Mouse (Mus musculus) lung, postnatal 0 days (tissue): ENCODE results near the gene Ppp1r26.

Source experiments
- CTCF ChIP-seq: IDR thresholded peaks from 2 replicates; pipeline ENCODE4 v1.5.1; 2016; ENCODE audit warnings: antibody characterized with exemption, mild to moderate bottlenecking
- EP300 ChIP-seq: IDR thresholded peaks from 2 replicates; pipeline ENCODE4 v1.6.1; 2016; ENCODE audit warnings: antibody characterized with exemption, mild to moderate bottlenecking, control low read depth

DNA sequence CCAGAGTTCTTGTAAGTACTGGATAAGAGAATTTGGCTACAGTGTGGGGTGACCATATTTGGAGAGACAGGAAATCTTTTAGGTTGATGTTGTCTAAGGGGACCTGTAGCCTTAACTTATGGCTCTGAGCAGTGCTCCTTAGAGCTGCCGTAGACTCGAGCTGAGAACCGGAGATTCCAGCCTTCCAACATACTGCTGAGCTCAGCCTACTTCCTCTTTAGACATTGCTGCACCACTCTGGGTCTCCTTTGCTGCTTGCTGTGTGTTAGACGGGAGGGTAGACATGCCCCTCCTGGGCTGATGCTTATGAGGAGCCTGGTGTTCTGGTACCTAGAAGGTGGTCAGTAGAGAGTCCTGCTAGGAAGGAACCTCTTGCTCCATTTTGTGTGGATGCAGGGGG is 51.8 kb downstream of the Ppp1r26 start:
- no peak for TF ChIP-seq CTCF
- TF ChIP-seq EP300, result no peak
